Mouse (Mus musculus) kidney, postnatal 0 days (tissue): ENCODE results near the gene Pip4k2b. TPM values are rescaled to one million over a fixed set of nuclear protein-coding genes. Genes with fewer than 3 reads are reported as not detected.

Experiments used
- ATAC-seq: fragments of 200-750 bp; cut with Nextera tagmentation; replicated peaks from 2 replicates; pipeline ENCODE4 v1.8.0; 2017; ENCODE audit warnings: low read depth, moderate number of reproducible peaks, moderate TSS enrichment, moderate library complexity; ENCODE audit not compliant: low FRiP score
- DNase-seq: peaks from one replicate; pipeline ENCODE4 v3.0.0-alpha.2; 2016; ENCODE audit warnings: low spot score
- H3K27ac ChIP-seq: fragments of 300-500 bp; sonication (generic); 2 replicates; pipeline ENCODE4 v1.5.1; 2014; ENCODE audit warnings: mild to moderate bottlenecking
- H3K27me3 ChIP-seq: fragments of 300-500 bp; sonication (generic); 2 replicates; pipeline ENCODE4 v1.6.1; 2014; ENCODE audit warnings: low read length, mixed read lengths; ENCODE audit not compliant: insufficient read depth
- H3K36me3 ChIP-seq: fragments of 300-500 bp; sonication (generic); 2 replicates; pipeline ENCODE4 v1.6.1; 2014; ENCODE audit warnings: low read length, mixed read lengths; ENCODE audit not compliant: insufficient read depth
- H3K4me1 ChIP-seq: fragments of 300-500 bp; sonication (generic); replicated peaks from 2 replicates; pipeline ENCODE4 v1.6.1; 2014; ENCODE audit warnings: antibody characterized with exemption, low read length, mixed read lengths; ENCODE audit not compliant: insufficient read depth
- H3K4me2 ChIP-seq: fragments of 300-500 bp; sonication (generic); 2 replicates; pipeline ENCODE4 v1.6.1; 2014; ENCODE audit warnings: mild to moderate bottlenecking, low read length, moderate library complexity, mixed read lengths
- H3K4me3 ChIP-seq: fragments of 300-500 bp; sonication (generic); replicated peaks from 2 replicates; pipeline ENCODE4 v1.5.1; 2014; ENCODE audit warnings: low read depth, low read length
- H3K9ac ChIP-seq: fragments of 300-500 bp; sonication (generic); 2 replicates; pipeline ENCODE4 v1.6.1; 2014; ENCODE audit warnings: low read depth, low read length
- H3K9me3 ChIP-seq: fragments of 300-500 bp; sonication (generic); replicated peaks from 2 replicates; pipeline ENCODE4 v1.6.1; 2016; ENCODE audit warnings: low read length, inconsistent platforms, mixed read lengths
- CTCF ChIP-seq: IDR thresholded peaks from 2 replicates; pipeline ENCODE4 v1.5.1; 2016; ENCODE audit warnings: antibody characterized with exemption, low read depth, mild to moderate bottlenecking, moderate library complexity
- WGBS: fragments of 180-500 bp; shearing (Covaris S2); extraction: QIAGEN DNeasy Blood & Tissue Kit; methylation state at CpG from one replicate; pipeline ENCODE4 v1.1.7; 2014; 5-methylcytosine and 5-hydroxymethylcytosine counted together
- microRNA-seq: library from miRNA; unstranded; fragments of <30 nt; microRNA quantifications from one replicate; pipeline ENCODE4, GENCODE M21; 2016
- polyA plus RNA-seq: library from polyadenylated mRNA; unstranded; fragments of >200 nt; fragmentation: Nextera tagmentation; extraction: Ambion mirVana; gene quantifications from 2 replicates; pipeline ENCODE4 v1.2.1, GENCODE M21; 2015

Pip4k2b gene
- polyA plus RNA-seq, 1 experiment from 2014 or later = 1.5 TPM

- Histone ChIP-seq H3K4me1 (peaks cover 14% of the 10 kb centered on the region), H3K9me3 (no peaks in the 10 kb centered on the region), H3K4me2 (no peak overlapping the region), H3K27ac (no peak overlapping the region), H3K36me3 (peaks cover 34% of the 10 kb centered on the region), H3K9ac (no peak overlapping the region), H3K27me3 (no peaks in the 10 kb centered on the region), H3K4me3 (no peak overlapping the region)
- TF ChIP-seq CTCF = no peak
- WGBS = 93% methylated on average over 15 of the region's 15 CpGs
- ATAC-seq = no peak
- DNase-seq = no peak
Observed at GRCm38 (mm10) chr11:97666794-97667193, 77.7 kb downstream of the Pip4k2b start.

GRCm38 (mm10) chr11:97666221-97666620, 78.3 kb downstream of the Pip4k2b start:
- DNase-seq (no peak), ATAC-seq (no peak)
- WGBS = 93% methylated on average over 7 of the region's 7 CpGs
- no peak overlapping the region for H3K27ac ChIP-seq
- H3K36me3 ChIP-seq = peaks cover 28% of the 10 kb centered on the region
- H3K4me2 ChIP-seq = no peak overlapping the region
- H3K4me3 ChIP-seq = no peak overlapping the region
- peak; percentile 56 for TF ChIP-seq CTCF
- H3K9me3 ChIP-seq = no peaks in the 10 kb centered on the region
- no peak overlapping the region for H3K9ac ChIP-seq
- no peaks in the 10 kb centered on the region for H3K27me3 ChIP-seq
- peaks cover 19% of the 10 kb centered on the region for H3K4me1 ChIP-seq

GRCm38 (mm10) chr11:97665431-97665830, 79.1 kb downstream of the Pip4k2b start:
- Histone ChIP-seq H3K27me3 (no peaks in the 10 kb centered on the region), H3K4me2 (no peak overlapping the region), H3K4me3 (no peak overlapping the region), H3K27ac (no peak overlapping the region), H3K36me3 (peaks cover 22% of the 10 kb centered on the region), H3K4me1 (peaks cover 22% of the 10 kb centered on the region), H3K9me3 (no peaks in the 10 kb centered on the region), H3K9ac (no peak overlapping the region)
- DNase-seq = no peak
- ATAC-seq = no peak
- WGBS = 89% methylated on average over 13 of the region's 13 CpGs
- TF ChIP-seq CTCF = no peak

Small RNA genes within 50 kb of the gene (microRNA-seq; reads per million reads assigned to microRNA genes)
- gene Mir6927 = 0.60 reads per million
- not detected for gene Mir8102

Other genes with a start within 250 kb of the Pip4k2b start
- gene 4933428G20Rik, start 244.4 kb downstream of the Pip4k2b start, polyA plus RNA-seq = 0.08 and 0.28 TPM in 2 replicates
- gene Srcin1, start 168.5 kb downstream of the Pip4k2b start, polyA plus RNA-seq = 0.59 and 0.70 TPM in 2 replicates
- 2.9 and 4.1 TPM in 2 replicates for gene Epop, start 115.0 kb downstream of the Pip4k2b start, polyA plus RNA-seq
- gene Mllt6, start 81.3 kb downstream of the Pip4k2b start, polyA plus RNA-seq = 2.3 TPM in 2 replicates
- 69.2 and 70.9 TPM in 2 replicates for gene Cisd3, start 58.9 kb downstream of the Pip4k2b start, polyA plus RNA-seq
- 10.4 and 11.4 TPM in 2 replicates for gene Pcgf2, start 44.2 kb downstream of the Pip4k2b start, polyA plus RNA-seq
- 504 and 541 TPM in 2 replicates for gene Psmb3, start 41.3 kb downstream of the Pip4k2b start, polyA plus RNA-seq
- gene Cwc25, start 21.9 kb upstream of the Pip4k2b start, polyA plus RNA-seq = 13.9 and 14.8 TPM in 2 replicates
- gene 1700001P01Rik, start 31.2 kb upstream of the Pip4k2b start, polyA plus RNA-seq = not detected in 2 replicates
- gene Rpl23, start 37.7 kb upstream of the Pip4k2b start, polyA plus RNA-seq = 716 and 863 TPM in 2 replicates
- gene Lasp1, start 54.3 kb upstream of the Pip4k2b start, polyA plus RNA-seq = 87.7 and 96.4 TPM in 2 replicates
- 5.1 and 5.6 TPM in 2 replicates for gene B230217C12Rik, start 96.1 kb upstream of the Pip4k2b start, polyA plus RNA-seq
- gene Fbxo47, start 139.4 kb upstream of the Pip4k2b start, polyA plus RNA-seq = 0.61 and 0.95 TPM in 2 replicates
- gene Plxdc1, start 241.7 kb upstream of the Pip4k2b start, polyA plus RNA-seq = 1.8 and 2.1 TPM in 2 replicates